28 mouse cellular contexts compared by ENCODE assay signal in genomic region chr11:40434002-40434401, GRCm38 (mm10).
"Had no signal": no experiment of that assay in that cellular context is flagged by ENCODE, and none has a peak within 500 bp of the region (broad histone marks: within the 10 kb centered on the region; RNA-seq: fewer than 3 reads in every experiment).

No protein-coding gene starts in this region.

- DNase-seq: gastrocnemius, postnatal 14 days; gastrocnemius, postnatal 36 days; heart, adult 11 months; heart, adult 2 months; heart, postnatal 14 days; heart, postnatal 36 days; kidney, adult 11 months; kidney, adult 2 months; kidney, adult 9 months; kidney, postnatal 14 days; kidney, postnatal 36 days; liver; liver, embryonic 13.5 days; liver, postnatal 0 days had no signal

- H3K9me3 ChIP-seq: heart, embryonic 13.5 days; heart, embryonic 15.5 days; kidney, embryonic 15.5 days; limb, embryonic 10.5 days; limb, embryonic 12.5 days; liver, embryonic 13.5 days; liver, embryonic 15.5 days had no signal

- H3K4me3 ChIP-seq: heart, adult 2 months; heart, embryonic 13.5 days; heart, embryonic 15.5 days; kidney, embryonic 15.5 days; layer of hippocampus, adult 2 months; limb, embryonic 10.5 days; limb, embryonic 12.5 days; liver, embryonic 13.5 days; liver, embryonic 15.5 days had no signal

- ATAC-seq: hindbrain, embryonic 16.5 days; inflammation-experienced regulatory T-cells, adult 6 months; intestine, embryonic 16.5 days; liver, postnatal 0 days had no signal

- H3K9ac ChIP-seq: heart, embryonic 13.5 days; heart, embryonic 15.5 days; hindbrain, embryonic 14.5 days; kidney, embryonic 15.5 days; limb, embryonic 12.5 days; liver, embryonic 13.5 days; liver, embryonic 15.5 days; liver, postnatal 0 days had no signal

- H3K4me1 ChIP-seq: heart, embryonic 13.5 days; heart, embryonic 15.5 days; kidney, embryonic 15.5 days; limb, embryonic 10.5 days; limb, embryonic 12.5 days; liver, embryonic 13.5 days; liver, embryonic 15.5 days had no signal

- H3K27ac ChIP-seq: heart, adult 2 months; heart, embryonic 13.5 days; heart, embryonic 15.5 days; hindbrain, embryonic 14.5 days; kidney, embryonic 15.5 days; kidney, postnatal 0 days; layer of hippocampus, adult 2 months; limb, embryonic 10.5 days; limb, embryonic 12.5 days; liver, embryonic 13.5 days; liver, embryonic 15.5 days had no signal

- H3K4me2 ChIP-seq: heart, embryonic 11.5 days; heart, embryonic 13.5 days; heart, embryonic 15.5 days; hindbrain, embryonic 14.5 days; kidney, embryonic 15.5 days; limb, embryonic 12.5 days; liver, embryonic 11.5 days; liver, embryonic 13.5 days; liver, embryonic 15.5 days had no signal

- H3K36me3 ChIP-seq: heart, embryonic 13.5 days; heart, embryonic 15.5 days; kidney, embryonic 15.5 days; limb, embryonic 10.5 days; limb, embryonic 12.5 days; liver, embryonic 13.5 days; liver, embryonic 15.5 days had no signal

- H3K27me3 ChIP-seq: heart, embryonic 13.5 days; heart, embryonic 15.5 days; kidney, embryonic 15.5 days; limb, embryonic 12.5 days; liver, embryonic 13.5 days; liver, embryonic 15.5 days had no signal
